Mouse (Mus musculus): ENCODE measurements around the gene Ngef. TPM values are rescaled to one million over a fixed set of nuclear protein-coding genes. Genes with fewer than 3 reads are reported as not detected.

The Ngef gene
- polyA plus RNA-seq, 1 experiment, result 38.1 TPM

DNA sequence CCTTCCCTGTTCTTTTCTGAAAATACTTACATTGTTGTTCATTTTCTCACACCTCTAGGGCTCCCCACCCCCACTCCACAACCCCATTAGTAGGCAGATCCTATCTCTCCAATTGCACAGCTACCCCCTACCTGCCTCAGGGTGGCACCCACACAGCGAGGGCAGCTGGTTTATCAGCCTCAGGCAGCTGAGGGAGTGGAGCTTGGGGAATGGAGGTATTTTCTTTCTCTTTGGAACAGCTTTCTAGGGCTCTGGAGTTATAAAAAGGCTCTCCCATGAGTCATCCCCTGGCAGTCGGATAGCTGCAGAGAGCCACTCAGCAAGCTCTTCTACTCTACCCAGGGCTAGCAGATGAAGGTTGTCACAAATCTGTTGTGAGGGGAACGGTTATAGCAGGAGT, 20.6 kb upstream of the Ngef start:
- 69% methylated on average over 3 of the region's 3 CpGs for WGBS
- Histone ChIP-seq H3K36me3 (ENCODE audit: control insufficient read depth, insufficient read depth, low read length) (no peaks in the 10 kb centered on the region), H3K27me3 (replicated peaks; ENCODE audit: control insufficient read depth, insufficient read depth, low read length) (no peaks in the 10 kb centered on the region), H3K27ac (ENCODE audit: insufficient read depth, low read depth, low read length) (no peak overlapping the region), H3K4me1 (ENCODE audit: control insufficient read depth, insufficient read depth, low read length) (no peaks in the 10 kb centered on the region), H3K4me3 (ENCODE audit: insufficient read depth, low read depth, low read length) (no peak overlapping the region)
- TF ChIP-seq CTCF (conservative IDR thresholded peaks at IDR 0.05; ENCODE audit: insufficient read depth, insufficient read length, low read depth, low read length) (no peak), POLR2A (IDR thresholded peaks at IDR 0.05; ENCODE audit: low read depth, low read length) (no peak)
- no peak for DNase-seq

DNA sequence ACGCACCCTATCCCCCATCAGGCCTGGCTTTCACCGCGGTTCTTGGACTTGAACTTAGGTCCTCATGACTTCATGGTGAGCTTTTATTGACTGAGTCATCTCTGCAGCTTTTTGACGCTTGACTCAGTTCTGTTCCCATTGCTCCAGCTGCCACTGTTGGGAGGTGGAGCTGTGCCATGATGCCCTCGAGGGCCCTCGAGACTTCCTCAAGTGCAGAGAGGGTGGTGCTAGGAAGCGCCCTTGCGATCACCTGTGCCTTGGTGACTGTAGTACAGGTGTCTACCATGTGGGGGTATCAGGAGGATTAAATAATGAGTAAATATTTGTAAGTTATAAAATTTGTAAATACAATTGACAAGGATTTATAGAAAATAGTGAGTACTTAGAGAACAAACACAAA, 16.3 kb upstream of the Ngef start:
- WGBS, result 86% methylated on average over 8 of the region's 8 CpGs
- no peak for DNase-seq

DNA sequence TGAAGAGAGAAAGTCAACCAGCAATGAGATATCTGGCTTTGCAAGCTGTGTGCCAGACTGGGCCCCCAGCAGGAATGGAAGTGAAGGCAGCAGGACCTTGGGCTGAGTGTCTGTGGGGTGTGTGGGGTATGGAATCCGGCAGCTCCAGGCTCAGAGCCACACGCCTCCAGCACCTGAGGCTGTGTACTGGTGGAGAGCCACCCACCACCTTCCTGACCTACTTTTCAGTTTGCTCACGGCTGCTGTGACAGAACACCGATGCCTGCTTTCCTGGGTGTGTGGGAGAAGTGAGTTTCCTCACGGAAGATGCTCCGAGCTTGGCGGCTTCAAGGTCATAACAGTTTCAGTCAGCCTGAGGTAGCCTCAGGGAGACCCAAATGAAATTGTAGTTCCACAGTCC, 15.5 kb upstream of the Ngef start:
- WGBS, result 86% methylated on average over 7 of the region's 7 CpGs

More for the DNA sequence above, 16.3 kb upstream of the Ngef start:
- Histone ChIP-seq H3K4me3 (ENCODE audit: insufficient read depth, low read depth, low read length) (no peak overlapping the region), H3K27me3 (replicated peaks; ENCODE audit: control insufficient read depth, insufficient read depth, low read length) (no peaks in the 10 kb centered on the region), H3K27ac (ENCODE audit: insufficient read depth, low read depth, low read length) (no peak overlapping the region), H3K36me3 (ENCODE audit: control insufficient read depth, insufficient read depth, low read length) (no peaks in the 10 kb centered on the region), H3K4me1 (ENCODE audit: control insufficient read depth, insufficient read depth, low read length) (no peaks in the 10 kb centered on the region)
- TF ChIP-seq CTCF (conservative IDR thresholded peaks at IDR 0.05; ENCODE audit: insufficient read depth, insufficient read length, low read depth, low read length) (no peak), POLR2A (IDR thresholded peaks at IDR 0.05; ENCODE audit: low read depth, low read length) (no peak)

DNA sequence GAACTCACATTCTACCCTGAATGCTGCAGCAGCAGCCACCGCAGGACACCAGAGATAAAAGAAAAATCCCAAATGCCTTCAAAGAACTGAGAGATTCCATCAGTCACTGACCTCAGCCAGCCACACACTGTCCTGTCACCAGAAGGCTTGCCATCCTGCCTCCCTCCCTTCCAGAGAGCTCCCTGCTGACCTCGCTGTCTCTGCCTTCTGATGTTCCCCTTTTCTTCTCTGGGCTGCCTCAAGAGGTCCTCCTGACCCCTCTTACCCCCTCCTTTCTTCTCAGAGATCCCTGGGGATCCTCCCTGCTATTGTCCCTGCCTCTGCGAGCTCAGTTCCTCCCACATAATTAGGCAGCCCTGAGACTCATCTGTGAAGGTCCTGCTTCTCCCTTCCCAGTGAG, 7.2 kb upstream of the Ngef start:
- 69% methylated on average over 3 of the region's 3 CpGs for WGBS
- TF ChIP-seq CTCF (conservative IDR thresholded peaks at IDR 0.05; ENCODE audit: insufficient read depth, insufficient read length, low read depth, low read length), result no peak
- no peak for TF ChIP-seq POLR2A (IDR thresholded peaks at IDR 0.05; ENCODE audit: low read depth, low read length)
- Histone ChIP-seq H3K27ac (ENCODE audit: insufficient read depth, low read depth, low read length) (no peak overlapping the region), H3K27me3 (replicated peaks; ENCODE audit: control insufficient read depth, insufficient read depth, low read length) (no peaks in the 10 kb centered on the region), H3K4me1 (ENCODE audit: control insufficient read depth, insufficient read depth, low read length) (no peaks in the 10 kb centered on the region), H3K36me3 (ENCODE audit: control insufficient read depth, insufficient read depth, low read length) (no peaks in the 10 kb centered on the region), H3K4me3 (ENCODE audit: insufficient read depth, low read depth, low read length) (no peak overlapping the region)
- DNase-seq, result no peak

More for the DNA sequence above, 15.5 kb upstream of the Ngef start:
- H3K27me3 ChIP-seq (replicated peaks; ENCODE audit: control insufficient read depth, insufficient read depth, low read length), result no peaks in the 10 kb centered on the region
- TF ChIP-seq CTCF (conservative IDR thresholded peaks at IDR 0.05; ENCODE audit: insufficient read depth, insufficient read length, low read depth, low read length) (no peak), POLR2A (IDR thresholded peaks at IDR 0.05; ENCODE audit: low read depth, low read length) (no peak)
- H3K4me3 ChIP-seq (ENCODE audit: insufficient read depth, low read depth, low read length), result no peak overlapping the region
- no peak overlapping the region for H3K27ac ChIP-seq (ENCODE audit: insufficient read depth, low read depth, low read length)
- DNase-seq, result no peak
- no peaks in the 10 kb centered on the region for H3K4me1 ChIP-seq (ENCODE audit: control insufficient read depth, insufficient read depth, low read length)
- no peaks in the 10 kb centered on the region for H3K36me3 ChIP-seq (ENCODE audit: control insufficient read depth, insufficient read depth, low read length)

DNA sequence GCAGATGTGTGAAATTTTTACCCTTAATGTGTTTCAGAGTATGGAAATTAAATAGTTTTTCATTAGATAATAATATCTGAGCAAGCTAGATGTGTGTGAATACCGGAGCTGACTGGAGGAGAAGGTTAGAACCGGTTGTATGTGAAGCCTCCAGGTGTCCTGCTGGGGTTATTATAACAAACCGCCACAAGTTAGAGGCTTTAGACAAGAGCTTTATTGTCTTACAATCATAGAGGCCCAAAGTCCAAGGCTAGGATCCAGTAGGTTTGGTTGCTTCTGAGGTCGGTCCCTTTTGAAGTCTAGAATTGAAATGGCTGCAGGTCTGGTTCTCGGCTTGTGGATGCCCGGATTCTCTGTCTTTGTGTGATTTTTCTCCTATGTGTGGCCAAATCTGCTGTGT, 5.3 kb upstream of the Ngef start:
- Histone ChIP-seq H3K27me3 (replicated peaks; ENCODE audit: control insufficient read depth, insufficient read depth, low read length) (no peaks in the 10 kb centered on the region), H3K36me3 (ENCODE audit: control insufficient read depth, insufficient read depth, low read length) (no peaks in the 10 kb centered on the region), H3K4me1 (ENCODE audit: control insufficient read depth, insufficient read depth, low read length) (peaks cover 10% of the 10 kb centered on the region), H3K4me3 (ENCODE audit: insufficient read depth, low read depth, low read length) (no peak overlapping the region), H3K27ac (ENCODE audit: insufficient read depth, low read depth, low read length) (no peak overlapping the region)
- no peak for DNase-seq
- WGBS, result 93% methylated on average over 6 of the region's 6 CpGs
- TF ChIP-seq POLR2A (IDR thresholded peaks at IDR 0.05; ENCODE audit: low read depth, low read length) (no peak), CTCF (conservative IDR thresholded peaks at IDR 0.05; ENCODE audit: insufficient read depth, insufficient read length, low read depth, low read length) (no peak)

DNA sequence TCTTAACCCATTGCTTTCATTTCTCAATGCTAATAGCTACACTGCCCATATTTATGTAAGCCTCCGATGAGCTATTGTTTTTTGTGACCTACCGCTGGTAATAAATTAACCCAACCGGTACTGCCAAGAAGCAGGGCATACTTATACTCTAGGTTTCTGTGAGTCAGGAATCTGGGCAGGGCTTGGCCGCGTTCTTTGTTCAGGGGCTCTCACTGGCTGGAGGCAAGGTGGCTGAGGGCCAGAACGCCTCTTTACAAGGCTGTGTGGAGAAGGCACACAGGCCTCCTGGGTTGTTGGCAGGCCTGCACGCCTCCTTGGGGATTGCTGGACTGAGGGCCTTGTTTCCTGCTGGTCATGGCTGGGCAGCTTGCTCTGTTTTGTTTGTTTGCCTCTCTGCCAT, 1.1 kb upstream of the Ngef start:
- Histone ChIP-seq H3K27me3 (replicated peaks; ENCODE audit: control insufficient read depth, insufficient read depth, low read length) (no peaks in the 10 kb centered on the region), H3K27ac (ENCODE audit: insufficient read depth, low read depth, low read length) (peak overlapping the region; percentile 99), H3K4me1 (ENCODE audit: control insufficient read depth, insufficient read depth, low read length) (peaks cover 13% of the 10 kb centered on the region), H3K36me3 (ENCODE audit: control insufficient read depth, insufficient read depth, low read length) (no peaks in the 10 kb centered on the region), H3K4me3 (ENCODE audit: insufficient read depth, low read depth, low read length) (no peak overlapping the region)
- DNase-seq, result peak; percentile 99
- 11% methylated on average over 7 of the region's 7 CpGs for WGBS
- no peak for TF ChIP-seq POLR2A (IDR thresholded peaks at IDR 0.05; ENCODE audit: low read depth, low read length)
- 0 out of 2 replicates have a peak, but pooled peaks have one; percentile 6 for TF ChIP-seq CTCF (conservative IDR thresholded peaks at IDR 0.05; ENCODE audit: insufficient read depth, insufficient read length, low read depth, low read length)

DNA sequence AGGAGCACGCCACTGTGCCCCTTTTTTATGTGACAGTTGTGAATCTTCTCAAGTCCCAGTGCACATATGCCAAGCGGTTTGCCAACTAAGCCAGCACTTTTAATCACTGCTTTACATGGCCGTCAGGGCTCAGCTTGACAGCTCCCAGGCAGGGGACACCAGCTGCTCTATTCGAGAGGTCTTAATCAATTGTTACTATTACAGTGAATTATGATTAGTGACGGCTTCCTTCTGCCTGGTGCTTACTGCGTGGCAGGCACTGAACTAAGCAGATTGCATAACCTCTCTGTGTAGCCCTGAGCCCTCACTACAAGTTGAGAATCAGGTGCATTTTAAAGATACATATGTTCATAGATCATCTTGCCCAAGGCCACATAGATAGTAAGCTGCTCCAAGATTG, 683 bp upstream of the Ngef start:
- no peak for DNase-seq
- 22% methylated on average over 6 of the region's 6 CpGs for WGBS
- peaks cover 13% of the 10 kb centered on the region for H3K4me1 ChIP-seq (ENCODE audit: control insufficient read depth, insufficient read depth, low read length)
- no peaks in the 10 kb centered on the region for H3K27me3 ChIP-seq (replicated peaks; ENCODE audit: control insufficient read depth, insufficient read depth, low read length)
- peak overlapping the region; percentile 56 for H3K4me3 ChIP-seq (ENCODE audit: insufficient read depth, low read depth, low read length)
- TF ChIP-seq CTCF (conservative IDR thresholded peaks at IDR 0.05; ENCODE audit: insufficient read depth, insufficient read length, low read depth, low read length) (no peak), POLR2A (IDR thresholded peaks at IDR 0.05; ENCODE audit: low read depth, low read length) (no peak)
- H3K27ac ChIP-seq (ENCODE audit: insufficient read depth, low read depth, low read length), result peak overlapping the region; percentile 99
- H3K36me3 ChIP-seq (ENCODE audit: control insufficient read depth, insufficient read depth, low read length), result no peaks in the 10 kb centered on the region
